Mouse (Mus musculus) neural tube, embryonic 12.5 days (tissue): ENCODE data around the gene Aktip. TPM values are rescaled to one million over a fixed set of nuclear protein-coding genes. Genes with fewer than 3 reads are reported as not detected.

Source experiments
- ATAC-seq: fragments of 200-750 bp; cut with Nextera tagmentation; 2 replicates; pipeline ENCODE4 v1.8.0; 2017; ENCODE audit warnings: low read depth, mild to moderate bottlenecking, moderate TSS enrichment, moderate library complexity; ENCODE audit not compliant: low FRiP score
- H3K27ac ChIP-seq: fragments of 300-500 bp; sonication (generic); 2 replicates; pipeline ENCODE4 v1.5.1; 2016
- H3K27me3 ChIP-seq: fragments of 300-500 bp; sonication (generic); replicated peaks from 2 replicates; pipeline ENCODE4 v1.6.1; 2016; ENCODE audit warnings: mild to moderate bottlenecking
- H3K36me3 ChIP-seq: fragments of 300-500 bp; sonication (generic); 2 replicates; pipeline ENCODE4 v1.6.1; 2016; ENCODE audit warnings: mild to moderate bottlenecking
- H3K4me1 ChIP-seq: fragments of 300-500 bp; sonication (generic); 2 replicates; pipeline ENCODE4 v1.6.1; 2016
- H3K4me2 ChIP-seq: fragments of 300-500 bp; sonication (generic); replicated peaks from 2 replicates; pipeline ENCODE4 v1.6.1; 2016; ENCODE audit warnings: mild to moderate bottlenecking
- H3K4me3 ChIP-seq: fragments of 300-500 bp; sonication (generic); 2 replicates; pipeline ENCODE4 v1.5.1; 2016
- H3K9ac ChIP-seq: fragments of 300-500 bp; sonication (generic); 2 replicates; pipeline ENCODE4 v1.6.1; 2016; ENCODE audit warnings: mild to moderate bottlenecking
- H3K9me3 ChIP-seq: fragments of 300-500 bp; sonication (generic); 2 replicates; pipeline ENCODE4 v1.6.1; 2016; ENCODE audit warnings: mild to moderate bottlenecking
- WGBS: fragments of 180-500 bp; shearing (Covaris S2); methylation state at CpG from one replicate; pipeline ENCODE4 v1.1.7; 2016; 5-methylcytosine and 5-hydroxymethylcytosine counted together
- polyA plus RNA-seq: library from polyadenylated mRNA; unstranded; fragments of >200 nt; fragmentation: Nextera tagmentation; extraction: Ambion mirVana; gene quantifications from 2 replicates; pipeline ENCODE4 v1.2.1, GENCODE M21; 2016

Aktip gene
- polyA plus RNA-seq, 1 experiment from 2014 or later: 86.6 TPM

DNA sequence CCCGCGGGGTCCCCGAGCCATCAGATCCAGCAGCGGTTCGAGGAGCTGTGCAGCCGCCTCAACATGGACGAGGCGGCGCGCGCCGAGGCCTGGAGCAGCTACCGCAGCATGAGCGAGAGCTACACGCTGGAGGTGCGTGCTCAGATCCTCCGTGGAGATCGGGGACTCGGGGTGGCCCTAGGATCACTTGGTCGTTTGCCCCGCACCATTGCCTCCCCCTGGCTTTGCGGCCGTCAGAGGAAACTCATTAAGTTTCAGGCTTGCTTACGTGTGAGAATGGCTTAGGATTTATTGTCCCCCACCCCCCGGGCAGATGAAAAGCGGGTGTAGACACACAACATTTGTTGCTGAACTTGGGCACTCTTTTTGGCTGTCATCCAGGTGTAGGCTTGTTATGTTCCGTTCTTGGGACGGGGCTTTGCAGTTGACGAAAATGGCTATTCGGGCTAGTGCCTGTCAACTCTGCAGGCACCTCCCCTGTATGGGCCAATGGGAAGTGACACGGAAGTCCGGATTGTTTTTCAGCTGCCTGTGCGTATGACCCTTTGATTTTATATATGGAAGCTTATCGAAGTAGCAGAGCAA, 129.4 kb downstream of the Aktip start:
- H3K9me3 ChIP-seq: no peaks in the 10 kb centered on the region
- H3K4me1 ChIP-seq: peaks cover 14% of the 10 kb centered on the region
- WGBS: under 1% methylated on average over 34 of the region's 34 CpGs
- peak overlapping the region; percentile 58 for H3K27ac ChIP-seq
- H3K4me3 ChIP-seq: peak overlapping the region; percentile 78
- peak overlapping the region; percentile 75 for H3K9ac ChIP-seq
- H3K4me2 ChIP-seq: peak overlapping the region; percentile 70
- no peaks in the 10 kb centered on the region for H3K27me3 ChIP-seq
- ATAC-seq: peak; percentile 81
- H3K36me3 ChIP-seq: no peaks in the 10 kb centered on the region

DNA sequence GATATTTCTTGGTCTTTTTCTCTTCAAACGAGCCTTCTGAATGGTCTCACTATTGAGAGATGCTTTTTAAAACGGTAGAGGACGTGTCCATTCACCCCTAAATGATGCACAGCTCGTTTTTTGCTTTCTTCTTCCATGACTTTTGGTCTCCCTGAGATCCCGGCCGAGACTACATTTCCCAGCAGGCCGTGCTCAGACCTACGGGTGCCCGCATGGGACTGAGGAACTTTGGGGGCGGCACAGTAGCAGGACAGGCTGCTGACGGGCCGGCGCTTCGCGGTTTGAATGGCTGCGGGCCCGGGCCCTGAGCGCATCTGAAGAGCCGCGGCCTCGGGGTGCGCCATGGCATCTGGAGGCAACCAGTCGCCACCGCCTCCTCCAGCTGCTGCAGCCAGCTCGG, 129.9 kb downstream of the Aktip start, which contains the start of gene Rbl2:
TSS of gene Rbl2 (plus strand) at position 224 of the 400 bp plus-strand sequence.
- ATAC-seq: peak; percentile 96
- WGBS: under 1% methylated on average over 25 of the region's 25 CpGs
- Histone ChIP-seq H3K4me1 (peaks cover 14% of the 10 kb centered on the region), H3K36me3 (no peaks in the 10 kb centered on the region), H3K4me3 (peak within 1 kb of the TSS; percentile 78), H3K4me2 (peak within 1 kb of the TSS; percentile 70), H3K27ac (peak within 1 kb of the TSS; percentile 58), H3K9ac (peak within 1 kb of the TSS; percentile 75), H3K27me3 (no peaks in the 10 kb centered on the region), H3K9me3 (no peaks in the 10 kb centered on the region)

DNA sequence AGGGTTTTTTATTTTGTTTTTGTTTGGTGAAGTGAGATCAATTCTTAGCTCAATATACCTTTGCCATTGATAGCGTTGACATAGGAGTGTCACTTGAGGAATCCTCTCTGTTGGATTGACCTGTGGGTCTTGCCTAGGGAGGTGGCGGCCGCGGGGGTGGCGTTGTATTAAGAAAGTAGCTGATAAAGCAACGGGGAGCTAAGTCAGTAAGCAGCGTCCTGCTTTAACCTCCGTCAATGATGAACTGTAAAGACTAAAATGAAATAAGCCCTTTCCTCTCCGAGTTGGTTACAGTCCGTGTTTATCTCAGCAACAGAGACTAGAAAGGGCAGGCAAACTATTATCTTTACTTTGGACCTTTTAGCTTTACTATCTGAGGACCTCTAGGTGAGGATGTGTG, 130.4 kb downstream of the Aktip start:
- WGBS: 18% methylated on average over 10 of the region's 10 CpGs
- Histone ChIP-seq H3K4me3 (peak overlapping the region; percentile 78), H3K9me3 (no peaks in the 10 kb centered on the region), H3K4me2 (peak overlapping the region; percentile 70), H3K4me1 (peaks cover 14% of the 10 kb centered on the region), H3K27me3 (no peaks in the 10 kb centered on the region), H3K36me3 (no peaks in the 10 kb centered on the region), H3K9ac (no peak overlapping the region), H3K27ac (no peak overlapping the region)
- 0 out of 2 replicates have a peak, but pooled peaks have one; percentile 11 for ATAC-seq

GRCm38 (mm10) chr8:91065179-91065578, 134.6 kb downstream of the Aktip start:
- no peaks in the 10 kb centered on the region for H3K36me3 ChIP-seq
- no peaks in the 10 kb centered on the region for H3K27me3 ChIP-seq
- ATAC-seq: no peak
- H3K4me1 ChIP-seq: no peaks in the 10 kb centered on the region
- no peak overlapping the region for H3K4me3 ChIP-seq
- 72% methylated on average over 4 of the region's 4 CpGs for WGBS
- no peaks in the 10 kb centered on the region for H3K9me3 ChIP-seq
- H3K27ac ChIP-seq: no peak overlapping the region
- H3K9ac ChIP-seq: no peak overlapping the region
- no peak overlapping the region for H3K4me2 ChIP-seq

Other genes starting within 250 kb of the Aktip start
- 17.0 and 19.4 TPM in 2 replicates for gene Rbl2, start 129.9 kb downstream of the Aktip start, polyA plus RNA-seq
- 14.1 and 16.2 TPM in 2 replicates for gene Rpgrip1l, start 113.3 kb upstream of the Aktip start, polyA plus RNA-seq
- gene Fto, start 113.5 kb upstream of the Aktip start, polyA plus RNA-seq: 102 and 109 TPM in 2 replicates